Mouse (Mus musculus) urinary bladder, postnatal 14 days (tissue): ENCODE measurements around the gene 1700019D03Rik.
"Not testable (repeated sequence)": the region's sequence is repeated elsewhere in the genome, so short reads cannot be mapped to it uniquely, and the experiment has no call there.

Source experiments
- DNase-seq: peaks from one replicate; pipeline ENCODE4 v3.0.0; 2021; ENCODE audit warnings: low spot score

The 1700019D03Rik gene

GRCm38 (mm10) chr1:52954456-52954855 lies 65.5 kb downstream of the 1700019D03Rik start:
- no peak for DNase-seq

DNA sequence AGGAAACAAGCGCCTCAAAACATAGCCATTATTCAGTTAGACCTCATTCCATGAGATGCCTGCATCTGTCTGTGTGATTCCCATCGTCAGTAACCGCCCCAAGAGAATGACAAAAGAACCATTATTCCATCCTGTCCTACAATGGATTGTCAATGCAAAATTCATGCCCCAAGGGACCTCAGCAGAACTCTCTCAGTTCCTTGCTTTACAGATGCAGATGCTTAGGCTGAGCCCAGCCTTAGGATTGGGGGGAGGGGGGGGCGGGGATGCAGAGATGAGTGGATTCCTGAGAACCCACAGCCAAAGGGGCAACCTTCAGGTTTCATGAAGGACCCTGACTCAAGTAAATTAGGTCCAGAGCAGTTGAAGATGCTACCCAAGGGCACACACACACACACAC lies 66.4 kb downstream of the 1700019D03Rik start:
- no peak for DNase-seq

DNA sequence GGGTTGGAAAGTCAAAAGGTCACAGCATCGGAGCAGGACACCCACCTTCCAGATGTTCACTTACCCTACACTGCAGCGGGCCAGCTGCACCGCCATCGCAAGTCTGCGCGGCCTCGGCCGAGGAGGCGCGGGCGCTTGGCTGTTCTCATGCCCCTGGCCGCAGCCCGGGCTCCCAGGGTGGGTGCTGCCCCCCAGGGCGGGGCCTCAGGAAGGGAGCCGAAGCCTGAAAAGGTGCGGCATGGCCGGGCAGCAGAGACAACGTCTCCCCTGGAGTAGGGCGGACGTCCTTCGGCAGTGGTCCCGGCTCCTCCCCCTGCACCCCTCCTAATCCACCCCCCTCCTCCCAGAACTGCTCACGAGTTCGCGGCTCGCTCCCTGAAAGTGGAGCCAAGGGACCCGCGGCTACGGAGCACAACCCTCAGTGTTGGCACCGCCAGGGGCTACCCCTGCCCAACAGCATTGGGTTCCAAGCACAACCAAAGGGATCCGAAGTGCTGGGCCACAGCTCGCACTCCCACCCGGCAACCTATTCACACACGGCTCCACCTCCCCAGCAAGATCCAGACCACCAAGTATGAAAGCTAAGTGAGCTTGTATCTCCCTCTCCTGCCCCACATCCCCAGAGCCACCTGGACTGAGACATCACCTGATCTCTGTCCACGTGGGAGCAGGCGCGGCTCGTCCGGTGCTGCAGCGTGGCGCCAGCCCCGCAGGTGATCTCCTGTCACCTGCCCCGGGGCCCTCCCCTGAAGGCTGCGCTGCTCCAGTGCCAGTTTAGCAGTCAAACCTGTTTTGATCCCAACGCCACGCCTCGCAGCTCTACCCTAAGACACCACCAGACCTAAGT lies 67.2 kb downstream of the 1700019D03Rik start:
- peak; percentile 72 for DNase-seq

DNA sequence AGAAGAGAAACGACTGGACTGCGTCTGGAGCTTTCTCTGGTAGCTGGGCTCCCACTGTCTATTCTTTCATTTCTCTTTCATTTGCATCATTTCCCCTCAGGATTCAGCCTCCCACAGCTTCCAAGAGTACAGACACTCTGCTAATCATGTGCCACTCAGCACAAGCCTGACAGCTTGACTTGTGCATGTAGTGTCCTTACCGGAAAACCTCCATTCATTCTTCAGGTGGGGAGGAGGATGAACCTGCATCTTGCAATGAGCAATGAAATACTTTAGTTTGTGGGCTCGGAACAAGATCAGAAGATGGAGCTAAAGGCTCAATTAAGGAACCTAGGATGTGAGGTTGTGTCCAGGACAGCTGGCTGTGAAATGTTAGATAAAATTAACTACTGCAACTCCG lies 67.8 kb downstream of the 1700019D03Rik start:
- DNase-seq, result no peak

DNA sequence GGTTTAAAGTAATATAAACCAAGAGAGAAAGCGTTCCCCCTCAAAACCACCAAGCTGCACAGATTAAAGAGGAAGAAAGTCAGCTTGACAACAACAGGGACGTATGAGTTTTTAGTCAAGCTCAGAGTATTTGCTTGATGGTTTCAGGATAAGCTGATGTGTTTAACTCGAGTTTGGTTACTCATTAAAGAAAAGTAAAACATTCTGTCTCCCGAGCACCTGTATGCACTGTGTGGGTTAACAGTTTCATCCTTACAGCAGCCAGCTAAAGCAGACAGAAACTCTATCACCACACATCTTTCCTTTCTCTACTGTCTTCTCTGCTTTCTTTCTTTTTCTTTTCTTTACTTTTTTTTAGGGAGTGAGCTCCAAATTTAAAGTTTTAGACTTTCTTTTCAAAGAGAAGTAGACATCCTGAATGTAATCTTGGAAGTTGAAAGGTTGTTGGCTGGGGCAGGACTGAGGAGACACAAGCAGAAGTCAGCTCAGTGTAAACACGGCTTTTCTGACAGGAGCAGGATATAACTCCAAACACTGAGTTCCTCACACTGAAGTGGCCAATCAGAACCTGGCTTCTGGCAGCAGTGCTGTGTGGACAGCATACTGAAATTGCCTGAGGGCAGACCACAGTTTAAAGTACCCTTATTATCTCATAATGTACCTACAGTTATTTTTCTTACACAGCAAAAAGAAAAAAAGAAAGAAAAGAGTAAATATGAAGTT lies 68.7 kb downstream of the 1700019D03Rik start:
- no peak for DNase-seq

- DNase-seq, result no peak
These were observed 72.1 kb downstream of the 1700019D03Rik start for GRCm38 (mm10) chr1:52947895-52948294.

DNA sequence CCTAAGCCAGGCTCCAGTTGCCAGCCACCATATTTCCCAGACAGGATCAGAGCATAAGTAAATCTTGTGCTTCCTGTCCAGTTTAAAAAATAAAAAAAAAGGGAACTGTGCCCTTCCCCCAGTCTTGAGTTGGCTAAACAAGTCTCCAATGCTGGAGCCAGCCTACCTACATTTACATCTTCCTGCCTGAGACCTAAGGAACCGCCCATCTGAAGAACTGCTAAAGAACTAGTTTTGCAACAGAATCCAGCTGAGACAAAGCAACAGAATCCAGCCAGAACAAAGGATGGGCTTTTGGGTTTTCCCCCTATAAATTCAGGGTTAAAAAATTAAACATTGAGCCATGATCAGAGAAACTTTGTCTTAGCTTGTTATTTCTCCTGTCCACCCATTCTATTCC lies 81.0 kb downstream of the 1700019D03Rik start:
- no peak for DNase-seq

DNA sequence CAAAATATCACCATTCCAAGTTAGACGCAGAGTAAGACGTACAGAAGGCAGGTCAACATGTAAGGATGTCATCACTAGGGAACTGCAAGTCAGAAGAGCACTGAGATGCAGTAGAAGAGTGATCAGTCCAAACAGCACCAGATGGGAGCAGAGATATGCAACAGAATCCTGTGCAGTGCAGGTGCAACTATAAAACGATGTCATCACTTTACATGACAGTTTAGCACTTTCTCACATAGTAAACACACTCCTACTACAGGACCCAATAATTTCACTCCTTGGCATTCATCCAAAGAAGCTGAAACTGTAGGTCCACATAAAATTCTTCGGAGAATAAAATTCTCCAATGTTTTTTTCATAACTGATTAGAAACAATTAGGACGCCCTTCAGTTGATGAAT lies 85.5 kb downstream of the 1700019D03Rik start:
- DNase-seq, result no peak

DNA sequence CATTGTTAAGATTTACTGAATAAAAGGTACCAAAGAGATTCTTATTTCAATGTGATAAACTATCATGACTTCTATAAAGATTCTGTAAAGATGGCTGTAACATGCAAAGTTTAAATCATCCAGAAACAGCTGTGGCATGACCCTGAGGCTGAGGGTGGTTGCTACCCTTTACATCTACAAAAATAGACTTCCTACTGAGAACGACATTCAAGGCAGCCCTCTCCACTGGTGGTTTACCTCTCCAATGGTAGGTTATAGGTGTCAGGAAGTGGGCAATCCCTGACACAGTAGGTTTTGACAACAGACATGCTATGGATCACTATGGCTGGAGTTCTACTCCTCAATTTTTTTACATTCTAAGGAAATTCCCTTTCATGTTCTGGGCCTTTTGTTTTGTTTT lies 95.5 kb downstream of the 1700019D03Rik start:
- not testable (repeated sequence) for DNase-seq

DNA sequence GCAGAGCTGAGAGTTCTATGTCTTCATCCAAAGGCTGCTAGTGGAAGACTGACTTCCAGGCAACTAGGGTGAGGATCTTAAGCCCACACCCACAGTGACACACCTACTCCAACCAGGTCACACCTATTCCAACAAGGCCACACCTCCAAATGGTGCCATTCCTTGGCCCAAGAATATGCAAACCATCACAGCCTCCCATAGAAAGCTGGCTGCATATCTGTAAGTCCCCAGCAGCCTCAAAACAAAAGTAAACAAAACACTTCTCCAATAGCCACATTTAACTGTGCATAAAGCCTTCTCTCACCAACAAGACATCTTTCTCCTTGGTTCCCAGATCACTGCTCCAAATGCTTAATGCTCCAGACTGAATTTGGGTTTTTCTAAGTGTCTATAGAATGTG lies 101.1 kb downstream of the 1700019D03Rik start:
- DNase-seq, result not testable (repeated sequence)

DNA sequence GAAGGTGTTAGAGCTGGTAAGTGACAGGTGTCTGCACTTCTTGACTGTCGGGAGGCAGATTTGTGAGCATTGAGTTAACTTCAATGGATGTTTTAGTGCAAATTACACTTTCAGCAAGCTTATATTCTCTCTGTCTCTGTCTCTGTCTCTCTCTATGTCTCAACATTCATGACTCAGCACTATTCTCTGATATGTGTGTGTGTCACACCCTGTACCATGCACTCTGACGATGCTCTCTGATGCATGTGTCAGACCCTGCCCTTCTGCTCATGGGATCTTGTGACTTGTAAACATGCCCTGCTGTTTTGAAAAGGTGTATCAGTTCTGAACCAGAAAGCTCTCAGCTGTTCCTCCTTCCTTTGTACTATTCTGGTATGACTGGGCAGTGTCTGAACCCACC lies 103.3 kb downstream of the 1700019D03Rik start:
- DNase-seq, result no peak

GRCm38 (mm10) chr1:52909783-52910182 lies 110.2 kb downstream of the 1700019D03Rik start:
- DNase-seq, result no peak

DNA sequence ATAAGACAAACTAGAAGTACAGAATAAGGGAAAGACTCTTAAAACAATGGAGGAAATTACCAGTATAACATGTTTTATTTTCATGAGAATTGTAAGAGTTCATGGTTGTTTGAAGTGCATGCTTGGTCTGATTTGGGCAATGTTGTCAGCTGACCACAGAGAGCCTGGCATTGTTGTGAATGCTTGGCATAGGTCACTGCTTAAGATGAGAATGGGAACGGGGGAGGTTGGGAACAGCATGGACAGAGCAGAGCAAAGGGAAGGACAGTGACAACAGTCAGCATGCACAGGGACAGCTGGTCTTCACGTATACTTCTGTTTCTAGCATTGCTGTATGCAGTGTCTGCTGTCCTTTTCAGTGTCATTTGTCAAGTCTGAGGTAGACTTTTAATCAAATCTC lies 135.8 kb downstream of the 1700019D03Rik start:
- DNase-seq, result no peak
